Mouse (Mus musculus) heart, adult 8-10 months (tissue): ENCODE measurements at regions not wholly inside any gene's neighbourhood (a gene's known extent, or its start where the extent isn't known, plus 50 kb on each side); places are given as distances from the start of the nearest gene placed in this dataset.

Experiments used
- DNase-seq: peaks from one replicate; pipeline ENCODE4 v3.0.0; 2022; ENCODE audit warnings: low spot score

GRCm38 (mm10) chrX:77009336-77009735, 406.6 kb upstream of the Cldn34d start:
- DNase-seq: no peak

- no peak for DNase-seq
These were observed 411.2 kb upstream of the Cldn34d start for GRCm38 (mm10) chrX:77013890-77014289.

GRCm38 (mm10) chrX:77050401-77051381, 448.0 kb upstream of the Cldn34d start:
- DNase-seq: peak; percentile 3

GRCm38 (mm10) chrX:77052036-77052435, 449.3 kb upstream of the Cldn34d start:
- peak; percentile 40 for DNase-seq

- DNase-seq: no peak
These were observed 431.0 kb upstream of the Tbl1x start for GRCm38 (mm10) chrX:77079776-77080175.

- DNase-seq: no peak
These were observed 428.1 kb upstream of the Tbl1x start for GRCm38 (mm10) chrX:77082716-77083115.

GRCm38 (mm10) chrX:77121761-77122160, 389.1 kb upstream of the Tbl1x start:
- DNase-seq: no peak
